Mouse (Mus musculus) thymus, adult 2 months (tissue): ENCODE results near the gene Eif1ad. TPM values are rescaled to one million over a fixed set of nuclear protein-coding genes. Genes with fewer than 3 reads are reported as not detected.
"Not testable (repeated sequence)": the region's sequence is repeated elsewhere in the genome, so short reads cannot be mapped to it uniquely, and the experiment has no call there.

Experiments used
- DNase-seq: peaks from one replicate; pipeline ENCODE4 v3.0.0; 2021
- H3K27ac ChIP-seq: fragments of 200-500 bp; 2 replicates; pipeline ENCODE4 v1.5.1; 2012; ENCODE audit warnings: low read length, control low read depth; ENCODE audit not compliant: control insufficient read depth, insufficient read depth
- H3K27me3 ChIP-seq: fragments of 200-500 bp; 2 replicates; pipeline ENCODE4 v1.6.1; 2012; ENCODE audit warnings: mild to moderate bottlenecking, low read length, moderate library complexity, mixed read lengths; ENCODE audit not compliant: control insufficient read depth, insufficient read depth
- H3K36me3 ChIP-seq: fragments of 200-500 bp; 2 replicates; pipeline ENCODE4 v1.6.1; 2012; ENCODE audit warnings: mild to moderate bottlenecking, low read length, moderate library complexity; ENCODE audit not compliant: control insufficient read depth, insufficient read depth
- H3K4me1 ChIP-seq: fragments of 200-500 bp; replicated peaks from 2 replicates; pipeline ENCODE4 v1.6.1; 2012; ENCODE audit warnings: low read length; ENCODE audit not compliant: control insufficient read depth, insufficient read depth
- H3K4me3 ChIP-seq: fragments of 200-500 bp; 2 replicates; pipeline ENCODE4 v1.5.1; 2012; ENCODE audit warnings: mild to moderate bottlenecking, low read length, control low read depth, moderate library complexity; ENCODE audit not compliant: control insufficient read depth, insufficient read depth
- CTCF ChIP-seq: fragments of 200-500 bp; IDR thresholded peaks from 2 replicates; pipeline ENCODE4 v1.5.1; 2012; ENCODE audit warnings: mild to moderate bottlenecking, control low read depth, low read length, moderate library complexity, borderline replicate concordance; ENCODE audit not compliant: control insufficient read depth, poor library complexity, insufficient read depth; ENCODE audit errors: extremely low read depth
- POLR2A ChIP-seq: fragments of 200-500 bp; IDR thresholded peaks from 2 replicates; pipeline ENCODE4 v1.6.1; 2012; ENCODE audit warnings: mild to moderate bottlenecking, low read length, control low read depth, moderate library complexity; ENCODE audit not compliant: control insufficient read depth, poor library complexity, insufficient read depth; ENCODE audit errors: extremely low read depth
- WGBS: fragments of 180-500 bp; shearing (Covaris S2); methylation state at CpG from one replicate; pipeline ENCODE4 v1.1.7; 2018; 5-methylcytosine and 5-hydroxymethylcytosine counted together
- polyA plus RNA-seq: library from polyadenylated mRNA; depleted of rRNA; stranded (reverse); fragments of >200 nt; gene quantifications from 2 replicates; pipeline ENCODE4 v1.2.3, GENCODE M21; 2012

Gene Eif1ad
- polyA plus RNA-seq, 1 experiment, result 51.3 TPM

DNA sequence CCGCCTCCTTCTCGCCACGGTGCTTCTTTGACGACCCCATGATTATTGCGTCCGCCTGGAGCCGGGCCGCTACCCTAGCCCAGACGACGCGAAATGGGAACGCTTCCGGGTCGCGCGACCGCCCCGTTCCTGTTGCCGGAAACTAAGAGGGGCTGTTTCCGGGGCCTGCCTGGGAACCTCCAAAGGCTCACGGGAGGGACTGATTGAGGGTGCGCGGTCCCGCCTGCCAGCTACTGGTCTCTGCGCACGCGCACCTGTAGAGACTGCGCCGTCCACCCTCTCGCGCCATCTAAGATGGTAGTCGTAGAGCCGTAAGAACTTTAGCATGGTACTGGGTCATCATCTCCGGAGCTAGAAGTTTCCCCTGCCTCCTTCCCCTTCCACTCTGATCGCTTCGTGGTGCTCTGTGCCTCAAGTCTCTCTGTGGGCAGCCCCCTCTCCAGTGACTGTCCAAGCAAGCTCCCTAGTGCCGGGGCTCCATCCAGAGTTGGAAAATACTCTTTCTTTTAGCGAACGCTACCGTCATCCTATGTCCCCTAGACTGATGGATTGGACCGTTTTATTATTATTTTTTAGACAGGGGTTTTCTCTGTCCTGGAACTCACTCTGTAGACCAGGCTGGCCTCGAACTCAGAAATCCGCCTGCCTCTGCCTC lies 22.2 kb downstream of the Eif1ad start, which contains the start of gene Sart1:
TSS of gene Sart1 (minus strand) at position 116 of the 655 bp plus-strand sequence.
- Histone ChIP-seq H3K27ac (peak within 1 kb of the TSS; percentile 94), H3K4me1 (peaks cover 19% of the 10 kb centered on the region), H3K36me3 (peaks cover 11% of the 10 kb centered on the region), H3K27me3 (no peaks in the 10 kb centered on the region), H3K4me3 (peak within 1 kb of the TSS; percentile 88)
- TF ChIP-seq CTCF (0 out of 2 replicates have a peak, but pooled peaks have one; percentile 26), POLR2A (peak; percentile 95)
- peak; percentile 94 for DNase-seq
- under 1% methylated on average over 43 of the region's 43 CpGs for WGBS

DNA sequence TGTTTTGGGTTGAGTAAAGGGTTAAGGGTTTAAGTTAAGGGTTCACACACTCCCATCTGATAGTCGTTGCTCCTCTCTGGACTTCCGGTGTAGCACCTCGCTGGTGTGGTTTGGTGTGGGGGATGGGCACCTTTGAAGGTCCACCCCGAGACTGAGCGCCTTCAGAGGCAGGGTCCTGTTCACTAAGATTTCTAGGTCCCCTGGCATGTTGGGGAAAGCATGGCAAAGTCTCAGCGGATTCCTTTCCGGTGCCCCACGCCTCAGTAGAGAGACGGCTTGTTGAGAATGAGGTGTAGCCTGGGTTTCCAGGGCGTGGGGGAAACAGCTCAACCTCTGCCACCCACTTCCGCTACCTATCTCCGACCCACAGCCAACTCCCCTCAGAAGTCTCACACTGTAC lies 23.1 kb downstream of the Eif1ad start:
- H3K27ac ChIP-seq, result peak overlapping the region; percentile 94
- peak; percentile 82 for DNase-seq
- H3K36me3 ChIP-seq, result peaks cover 2% of the 10 kb centered on the region; the same call in 1 of the 2 replicates
- no peaks in the 10 kb centered on the region for H3K27me3 ChIP-seq
- peaks cover 19% of the 10 kb centered on the region for H3K4me1 ChIP-seq
- H3K4me3 ChIP-seq, result peak overlapping the region; percentile 56
- WGBS, result 2% methylated on average over 12 of the region's 12 CpGs
- TF ChIP-seq POLR2A, result peak; percentile 71; the same call in 1 of the 2 replicates
- TF ChIP-seq CTCF, result 0 out of 2 replicates have a peak, but pooled peaks have one; percentile 10

DNA sequence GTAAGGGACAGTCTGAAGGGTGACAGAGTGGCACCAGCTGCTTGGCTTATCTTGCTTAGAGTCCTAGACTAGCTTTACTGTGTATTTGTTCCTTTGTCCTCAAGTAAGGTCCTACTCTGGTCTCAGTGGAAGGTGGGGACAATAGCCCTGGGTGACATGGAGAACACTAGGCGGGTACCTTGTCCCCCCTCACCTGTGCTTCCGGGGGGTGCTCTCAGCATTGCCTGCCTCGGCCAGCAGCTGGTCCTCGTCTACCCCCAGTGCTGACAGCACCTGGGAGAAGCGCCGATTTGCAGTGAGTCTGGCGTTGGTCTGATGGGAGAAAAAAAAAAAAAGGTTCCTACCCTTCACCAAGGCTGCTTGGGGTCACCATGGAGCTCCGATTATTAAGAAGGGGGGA lies 23.9 kb downstream of the Eif1ad start:
- 48% methylated on average over 8 of the region's 8 CpGs for WGBS
- peak overlapping the region; percentile 0; the same call in 1 of the 2 replicates for H3K4me3 ChIP-seq
- H3K36me3 ChIP-seq, result no peaks in the 10 kb centered on the region
- H3K27me3 ChIP-seq, result no peaks in the 10 kb centered on the region
- peak overlapping the region; percentile 94 for H3K27ac ChIP-seq
- peak; percentile 43 for DNase-seq
- H3K4me1 ChIP-seq, result peaks cover 19% of the 10 kb centered on the region
- no peak for TF ChIP-seq POLR2A

DNA sequence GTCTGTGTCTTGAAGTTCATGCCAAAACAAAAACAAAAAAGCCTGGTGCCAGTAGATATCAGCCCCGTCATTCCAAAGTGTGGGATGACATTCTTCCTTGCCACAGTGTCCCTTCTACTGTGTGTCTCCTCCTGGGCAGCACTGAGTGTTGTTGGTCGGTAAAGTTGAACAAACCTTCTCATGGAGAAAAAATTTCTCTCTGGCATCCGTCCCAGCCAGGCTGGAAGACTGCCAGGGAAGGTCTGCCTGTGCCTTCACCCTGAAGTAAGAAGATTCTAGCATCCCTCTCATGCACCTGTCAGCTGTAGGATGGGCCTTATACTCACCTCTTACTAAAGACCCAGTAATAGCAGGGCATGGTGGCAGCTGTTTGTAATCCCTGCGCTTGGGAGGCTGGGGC lies 26.4 kb downstream of the Eif1ad start:
- Histone ChIP-seq H3K4me3 (no peak overlapping the region), H3K27ac (no peak overlapping the region), H3K36me3 (no peaks in the 10 kb centered on the region), H3K4me1 (peaks cover 15% of the 10 kb centered on the region), H3K27me3 (no peaks in the 10 kb centered on the region)
- TF ChIP-seq CTCF, result no peak
- TF ChIP-seq POLR2A, result no peak
- DNase-seq, result no peak
- 74% methylated on average over 4 of the region's 4 CpGs for WGBS

DNA sequence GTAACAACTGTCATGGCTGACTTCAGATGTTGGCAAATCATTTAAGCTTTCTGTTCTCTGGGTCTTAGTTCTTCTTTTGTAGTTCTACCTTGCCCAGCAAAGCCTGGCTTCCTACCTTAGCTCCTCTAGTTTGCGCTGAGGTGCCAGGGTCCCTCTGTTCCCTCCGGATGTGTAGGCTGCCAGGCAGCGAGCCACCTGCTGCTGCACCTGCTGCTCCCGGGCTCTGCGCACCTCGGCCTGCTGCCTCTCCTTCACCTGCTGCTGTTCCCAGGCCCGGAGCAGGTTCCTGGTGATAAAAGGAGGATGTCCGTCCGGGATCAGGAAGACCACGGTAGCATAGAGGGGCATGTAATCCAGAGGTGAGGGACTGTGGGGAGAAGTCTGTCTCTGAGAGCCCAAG lies 27.6 kb downstream of the Eif1ad start:
- H3K27me3 ChIP-seq, result no peaks in the 10 kb centered on the region
- no peaks in the 10 kb centered on the region for H3K36me3 ChIP-seq
- 93% methylated on average over 10 of the region's 10 CpGs for WGBS
- DNase-seq, result no peak
- H3K4me3 ChIP-seq, result no peak overlapping the region
- H3K4me1 ChIP-seq, result peaks cover 13% of the 10 kb centered on the region
- no peak for TF ChIP-seq CTCF
- TF ChIP-seq POLR2A, result no peak
- H3K27ac ChIP-seq, result no peak overlapping the region

DNA sequence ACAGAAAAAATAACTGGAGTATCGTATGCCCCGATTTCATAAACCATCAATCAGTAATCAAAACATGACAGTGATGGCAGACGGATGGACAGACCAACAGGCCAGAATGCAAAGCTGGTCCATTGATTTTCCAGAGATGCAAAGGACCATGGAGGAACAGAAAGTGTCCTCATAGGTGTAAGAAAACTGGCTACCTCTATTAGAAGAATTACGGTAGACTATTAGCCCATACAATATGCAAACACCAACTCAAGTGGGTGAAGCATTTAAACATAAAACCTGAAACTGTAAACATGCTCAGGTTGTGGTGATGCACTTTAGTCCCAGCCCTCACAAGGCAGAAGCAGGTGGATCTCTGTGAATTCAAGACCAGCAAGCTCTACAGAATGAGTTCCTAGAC lies 28.8 kb downstream of the Eif1ad start:
- Histone ChIP-seq H3K36me3 (no peaks in the 10 kb centered on the region), H3K27ac (no peak overlapping the region), H3K4me3 (no peak overlapping the region), H3K27me3 (no peaks in the 10 kb centered on the region), H3K4me1 (peaks cover 9% of the 10 kb centered on the region)
- WGBS, result 88% methylated on average over 4 of the region's 4 CpGs
- DNase-seq, result no peak
- no peak for TF ChIP-seq CTCF

DNA sequence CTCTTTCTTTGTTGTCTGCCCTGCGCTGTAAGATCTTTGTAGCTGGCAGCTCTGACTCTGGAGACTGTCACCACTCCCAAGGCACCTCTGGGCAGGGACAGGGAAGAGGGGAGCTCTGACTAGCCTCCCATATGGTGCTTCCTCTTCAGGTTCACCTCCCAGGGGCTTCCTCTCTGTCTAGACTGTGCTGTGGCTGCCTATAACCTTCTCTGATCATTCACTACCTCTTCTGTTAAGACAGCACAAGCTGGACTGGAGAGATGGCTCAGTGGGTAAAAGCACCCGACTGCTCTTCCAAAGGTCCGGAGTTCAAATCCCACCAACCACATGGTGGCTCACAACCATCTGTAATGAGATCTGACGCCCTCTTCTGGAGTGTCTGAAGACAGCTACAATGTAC lies 34.5 kb downstream of the Eif1ad start:
- 77% methylated on average over 4 of the region's 4 CpGs for WGBS

More for the DNA sequence above, 34.5 kb downstream of the Eif1ad start:
- H3K27ac ChIP-seq, H3K4me1 ChIP-seq, H3K27me3 ChIP-seq, H3K36me3 ChIP-seq, H3K4me3 ChIP-seq, DNase-seq: not testable (repeated sequence)
